Mouse (Mus musculus): ENCODE measurements at regions not wholly inside any gene's neighbourhood (a gene's known extent, or its start where the extent isn't known, plus 50 kb on each side); places are given as distances from the start of the nearest gene placed in this dataset.

DNA sequence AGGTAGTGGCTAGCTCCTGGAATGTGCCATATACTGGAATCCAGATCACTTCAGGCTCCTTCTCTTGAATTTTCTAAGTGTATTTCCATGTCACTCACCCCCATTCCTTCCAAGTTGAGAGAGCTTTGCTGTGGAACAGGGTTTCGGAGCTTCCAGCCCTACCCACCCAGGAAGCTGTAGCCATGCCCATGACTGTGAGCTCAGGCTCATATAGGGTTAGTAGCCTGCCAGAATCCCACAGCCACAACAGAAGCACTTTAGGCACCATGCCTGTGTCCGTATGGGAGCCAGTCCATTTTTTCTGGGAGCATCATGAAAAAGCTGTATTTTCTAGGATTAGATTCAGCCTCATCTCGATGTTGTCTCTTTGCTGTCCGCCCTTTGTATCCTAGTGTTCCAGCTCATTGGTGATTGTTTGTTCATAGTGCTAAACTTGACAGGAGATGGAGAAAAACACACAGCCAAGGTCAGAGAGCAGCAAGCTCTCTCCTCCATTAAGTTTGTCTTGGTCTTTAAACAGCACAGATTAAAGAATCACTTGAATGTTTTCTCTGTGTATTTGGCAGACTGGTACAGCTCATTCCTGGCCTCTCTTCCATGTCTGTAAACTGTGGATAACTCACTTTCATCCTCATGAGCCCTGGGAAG lies 526.2 kb upstream of the 4930452B06Rik start:
- intact Hi-C loops (cut with DNase I), result no loop called here

DNA sequence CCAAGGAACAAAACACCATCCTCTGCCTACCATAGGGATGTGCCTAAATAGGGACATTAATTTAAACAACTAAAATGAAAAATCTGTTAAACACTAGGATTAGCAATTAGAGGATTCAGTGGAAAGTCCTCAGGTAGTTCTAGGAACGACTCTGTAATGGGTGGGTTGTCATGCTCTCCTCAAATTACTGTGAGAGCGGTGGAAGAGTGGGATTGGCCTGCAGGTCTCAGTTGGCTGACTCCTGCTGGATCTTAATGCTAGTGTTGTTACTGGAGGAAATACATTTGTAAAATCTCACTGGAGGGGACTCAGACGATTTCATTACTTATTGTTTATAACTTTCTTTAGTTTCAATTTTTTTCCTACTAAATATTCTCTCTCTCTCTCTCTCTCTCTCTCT lies 525.6 kb upstream of the 4930452B06Rik start:
- intact Hi-C loops (cut with DNase I), result no loop called here
- DNase-seq, result no peak

More for the DNA sequence above, 526.2 kb upstream of the 4930452B06Rik start:
- no peak for DNase-seq

DNA sequence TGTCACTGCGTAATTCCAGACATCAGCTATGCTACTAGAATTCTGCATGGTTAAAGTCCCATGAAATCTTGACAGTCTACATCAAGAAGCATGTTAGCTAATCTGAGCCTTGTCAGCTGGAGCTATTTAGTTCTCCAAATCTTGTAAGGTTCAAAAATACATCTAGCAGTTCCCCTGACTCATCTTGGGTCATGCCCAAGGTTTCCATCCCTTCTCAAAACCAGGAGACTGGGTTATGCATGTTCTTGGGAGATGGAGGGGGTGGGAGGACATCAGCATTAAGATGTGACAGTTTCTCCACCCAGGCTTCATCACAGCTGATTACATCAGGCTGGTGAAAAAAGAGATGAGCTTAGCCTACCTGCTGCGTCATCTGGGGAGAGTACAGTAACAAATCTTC lies 495.3 kb upstream of the 4930452B06Rik start:
- no peak for DNase-seq
- intact Hi-C loops (cut with DNase I), result no loop called here

DNA sequence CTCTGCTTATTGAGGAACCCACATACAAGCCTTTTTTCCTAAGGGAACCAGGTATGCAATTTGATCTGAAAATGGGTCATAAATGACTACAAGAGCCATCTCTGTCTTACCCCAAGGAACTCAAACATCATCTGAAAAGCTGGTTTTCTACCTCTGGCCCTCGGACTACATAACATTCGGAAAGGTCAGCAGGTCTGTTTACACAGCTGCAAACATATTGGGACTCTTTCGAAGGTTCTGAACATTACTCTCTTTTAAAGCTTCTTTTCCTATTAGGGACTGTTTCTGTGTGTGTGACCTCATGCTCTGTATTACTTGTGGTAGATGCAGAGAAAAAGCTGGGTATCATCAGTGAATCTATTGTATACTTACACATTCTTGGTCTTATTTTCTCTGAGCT lies 491.9 kb upstream of the 4930452B06Rik start:
- DNase-seq, result no peak
- intact Hi-C loops (cut with DNase I), result no loop called here

DNA sequence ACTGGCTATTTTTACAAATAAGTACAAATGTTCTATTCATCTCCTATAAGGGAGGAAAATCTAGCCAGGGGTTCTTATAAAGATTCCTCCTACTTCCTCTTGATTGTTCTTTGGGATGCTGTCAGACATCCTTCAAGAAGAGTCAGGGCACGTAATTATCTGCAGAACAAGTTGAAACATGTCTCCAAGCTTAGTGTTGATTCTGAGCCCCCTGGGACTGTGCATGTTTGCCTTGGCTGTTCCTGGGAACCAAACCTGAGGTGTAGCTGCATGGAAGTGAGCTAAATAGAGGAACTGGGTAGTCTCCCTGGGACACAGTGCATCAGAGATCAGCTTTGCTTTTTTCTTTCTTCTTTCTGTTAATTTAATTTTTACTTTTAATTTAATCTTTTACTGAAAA lies 484.8 kb upstream of the 4930452B06Rik start:
- intact Hi-C loops (cut with DNase I), result no loop called here
- no peak for DNase-seq

DNA sequence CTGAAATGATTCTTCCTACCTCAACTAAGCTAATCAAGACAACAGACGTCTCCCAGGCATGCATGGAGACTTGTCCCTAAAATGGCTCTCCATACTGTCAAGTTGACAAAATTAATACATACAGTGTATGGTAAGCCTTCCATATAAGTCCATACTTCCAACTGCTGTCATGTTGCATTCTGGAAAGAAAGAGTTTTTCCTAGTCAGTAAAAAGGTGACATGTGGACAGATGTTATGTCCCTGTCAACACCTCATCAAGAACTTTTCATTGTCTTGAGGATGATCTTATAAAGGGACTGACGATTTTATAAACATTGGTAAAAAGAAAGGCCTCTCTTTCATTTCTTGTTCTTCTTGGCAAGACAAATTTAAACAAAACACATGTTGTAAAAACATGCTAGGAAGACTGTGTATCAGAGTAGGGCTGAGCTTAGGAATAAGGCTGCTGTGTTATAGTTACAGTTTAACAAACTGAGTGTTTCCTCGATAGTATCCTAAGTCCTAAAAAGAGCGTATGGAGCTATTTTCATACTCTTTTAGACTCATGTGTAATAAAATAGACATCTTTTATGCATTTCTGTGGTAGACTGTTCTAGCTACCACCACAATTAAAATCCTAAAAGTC lies 480.7 kb upstream of the 4930452B06Rik start:
- intact Hi-C loops (cut with DNase I), result no loop called here

DNA sequence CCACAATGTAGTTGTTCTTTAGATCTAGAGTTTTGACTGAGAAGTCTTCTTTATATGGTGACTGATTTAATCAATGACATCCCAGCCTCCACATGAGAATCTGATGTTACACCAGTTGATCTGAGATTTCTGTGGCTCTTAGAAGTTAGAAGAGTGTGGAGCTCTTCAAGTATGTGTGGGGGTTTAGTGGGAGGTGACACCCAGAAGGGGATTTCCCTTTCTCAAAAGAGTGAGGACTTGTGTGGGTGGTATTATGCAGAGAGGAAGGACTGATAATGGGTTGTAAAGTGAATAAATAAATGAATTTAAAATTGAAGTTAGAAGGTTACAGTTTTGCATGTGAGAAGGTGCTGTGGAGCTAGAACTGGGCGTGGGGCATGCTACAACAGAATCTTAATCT lies 439.7 kb upstream of the 4930452B06Rik start:
- no peak for DNase-seq
- intact Hi-C loops (cut with DNase I), result no loop called here

More for the DNA sequence above, 480.7 kb upstream of the 4930452B06Rik start:
- no peak for DNase-seq

DNA sequence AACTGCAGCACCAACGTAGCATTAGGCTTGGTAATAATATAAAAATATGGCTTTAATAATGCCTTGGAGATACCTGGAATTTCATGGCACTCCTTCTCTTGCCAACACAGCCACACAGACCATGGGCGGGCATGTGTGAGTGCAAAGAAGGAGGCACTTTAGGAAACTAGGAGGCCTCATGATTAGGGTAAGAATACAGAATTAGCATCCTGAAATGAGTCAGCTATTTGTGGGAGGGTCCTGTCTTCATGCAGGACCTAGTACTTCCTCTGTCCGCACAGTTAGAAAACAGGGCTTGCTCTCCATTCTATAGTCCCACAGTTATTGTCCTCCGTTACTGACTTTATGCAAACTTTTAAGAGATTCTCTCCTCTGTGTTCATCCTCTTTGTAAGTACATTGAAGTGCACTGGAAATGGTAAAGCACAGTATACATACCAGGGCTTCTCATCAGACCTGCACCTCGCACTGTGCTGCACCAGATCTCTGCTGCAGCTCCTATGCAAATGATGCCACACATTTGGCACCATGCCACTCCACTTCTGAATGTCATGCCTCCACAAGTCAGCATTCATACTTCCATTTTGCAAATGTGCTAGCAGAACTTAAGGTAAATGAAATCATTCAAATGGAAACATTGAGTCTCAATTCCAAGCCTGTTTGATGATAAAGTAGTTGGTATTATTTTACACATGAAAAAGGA lies 423.7 kb upstream of the 4930452B06Rik start:
- intact Hi-C loops (cut with DNase I), result no loop called here

DNA sequence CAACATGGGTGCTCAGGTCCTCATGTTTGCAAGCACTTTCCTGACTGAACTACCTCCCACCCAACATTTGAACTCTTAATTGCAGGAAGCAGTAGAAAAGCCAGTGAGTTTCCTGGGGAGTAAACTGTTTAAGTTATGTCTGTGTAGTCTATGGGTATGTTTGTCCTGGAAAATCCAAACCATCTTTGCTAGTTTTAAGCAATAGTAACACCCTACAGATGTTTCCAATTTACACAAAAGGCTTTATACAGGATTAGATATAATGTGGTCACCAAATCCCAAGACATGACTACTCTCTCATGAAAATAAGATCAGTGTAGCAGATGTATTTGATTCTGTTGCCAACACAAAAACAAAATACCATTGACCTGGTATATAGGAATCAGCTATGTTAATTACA lies 421.1 kb upstream of the 4930452B06Rik start:
- intact Hi-C loops (cut with DNase I), result no loop called here
- no peak for DNase-seq

More for the DNA sequence above, 423.7 kb upstream of the 4930452B06Rik start:
- no peak for DNase-seq

DNA sequence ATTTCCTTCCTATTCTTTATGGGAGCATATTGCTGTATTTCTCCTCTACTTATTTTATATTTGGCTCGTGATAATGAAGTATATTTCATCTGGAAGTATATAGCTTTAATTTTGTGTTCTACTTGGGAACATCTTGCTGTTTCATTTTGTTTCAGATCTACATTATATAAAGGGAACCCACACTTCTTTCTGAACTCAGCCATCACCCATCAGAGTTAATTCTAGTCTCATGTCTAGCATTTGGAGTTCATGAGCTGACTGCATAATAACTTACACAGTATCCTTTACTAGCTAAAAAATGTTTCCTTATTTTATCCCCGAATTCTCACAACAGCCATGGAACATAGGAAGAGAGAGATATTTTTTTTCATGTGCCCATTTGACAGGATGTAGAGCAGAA lies 413.6 kb upstream of the 4930452B06Rik start:
- intact Hi-C loops (cut with DNase I), result no loop called here
- DNase-seq, result no peak

DNA sequence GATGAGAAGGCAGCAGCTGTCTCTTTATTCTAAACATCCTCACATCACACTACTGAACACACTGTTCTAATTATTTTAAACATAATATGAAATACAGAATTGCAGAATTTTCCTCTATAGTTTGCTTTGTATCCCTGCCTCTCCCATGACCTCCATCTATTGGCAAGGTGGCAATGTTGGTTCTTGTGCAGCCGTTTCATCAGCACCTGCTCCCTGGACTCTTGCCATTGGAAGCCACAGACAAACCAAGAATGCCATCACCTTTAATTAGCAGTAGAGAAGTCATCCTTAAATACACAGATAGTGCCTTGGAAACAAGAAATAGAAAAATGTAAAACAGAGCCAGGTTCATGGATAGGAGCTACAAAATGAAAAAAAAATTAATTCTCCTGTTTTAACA lies 413.0 kb upstream of the 4930452B06Rik start:
- intact Hi-C loops (cut with DNase I), result no loop called here
- DNase-seq, result no peak

DNA sequence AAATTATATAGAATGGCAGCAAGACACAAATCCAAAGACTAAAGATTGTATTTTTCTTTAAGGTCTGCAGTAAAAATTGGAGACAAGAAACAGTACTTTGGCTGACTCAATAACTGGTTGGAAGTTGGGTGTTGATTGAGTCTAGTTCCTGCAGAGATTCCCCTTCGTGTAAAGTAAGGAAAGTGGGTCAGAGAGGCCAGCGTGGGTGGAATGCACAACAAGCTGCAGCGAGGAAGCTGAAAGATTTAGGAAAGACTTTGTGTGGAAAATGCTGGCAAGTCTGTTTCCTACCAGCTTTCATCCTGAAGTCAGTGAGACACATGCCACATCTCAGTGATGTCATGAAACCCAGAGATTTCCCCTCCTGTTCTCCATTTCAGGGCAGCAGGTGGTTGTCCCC lies 405.1 kb upstream of the 4930452B06Rik start:
- intact Hi-C loops (cut with DNase I), result no loop called here
- no peak for DNase-seq

DNA sequence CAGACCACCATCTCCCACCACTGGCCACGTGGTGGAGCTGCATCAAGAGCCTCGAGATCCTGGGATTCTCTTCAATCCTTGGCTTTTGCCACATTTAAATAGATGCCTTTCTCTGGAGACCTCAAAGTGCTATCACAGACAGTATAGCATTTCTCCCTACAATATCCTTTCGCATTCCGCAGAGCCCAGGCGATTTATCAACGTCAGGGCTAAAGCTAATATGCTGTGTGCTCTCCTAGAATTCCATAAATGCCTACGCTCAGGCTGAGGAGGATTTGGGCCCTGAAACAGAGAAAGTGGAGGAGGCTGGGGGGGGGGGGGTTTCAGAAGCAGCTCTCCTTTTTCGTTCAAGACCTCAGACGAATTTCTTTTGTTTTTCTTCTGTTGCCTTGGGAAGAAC lies 394.0 kb upstream of the 4930452B06Rik start:
- no peak for DNase-seq
- intact Hi-C loops (cut with DNase I), result no loop called here

DNA sequence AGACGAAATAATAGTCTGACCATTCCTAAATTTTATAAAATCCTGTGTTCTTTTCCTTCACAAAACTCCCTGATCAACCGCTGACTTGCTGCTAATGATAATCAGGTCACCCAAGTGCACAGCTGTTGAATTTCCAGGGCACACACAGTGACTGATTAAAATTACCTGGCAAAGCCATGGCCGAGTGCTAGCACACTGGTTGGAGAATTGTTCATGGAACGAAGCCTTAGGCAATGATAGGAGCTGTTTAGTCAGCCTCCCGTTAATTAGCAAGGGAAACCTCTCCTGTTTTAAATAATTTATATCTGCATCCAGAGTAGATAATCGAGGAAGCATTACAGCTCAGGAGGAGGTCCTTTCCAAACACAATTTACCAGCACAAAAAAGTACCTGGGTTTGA lies 362.8 kb upstream of the 4930452B06Rik start:
- intact Hi-C loops (cut with DNase I), result no loop called here
- no peak for DNase-seq

DNA sequence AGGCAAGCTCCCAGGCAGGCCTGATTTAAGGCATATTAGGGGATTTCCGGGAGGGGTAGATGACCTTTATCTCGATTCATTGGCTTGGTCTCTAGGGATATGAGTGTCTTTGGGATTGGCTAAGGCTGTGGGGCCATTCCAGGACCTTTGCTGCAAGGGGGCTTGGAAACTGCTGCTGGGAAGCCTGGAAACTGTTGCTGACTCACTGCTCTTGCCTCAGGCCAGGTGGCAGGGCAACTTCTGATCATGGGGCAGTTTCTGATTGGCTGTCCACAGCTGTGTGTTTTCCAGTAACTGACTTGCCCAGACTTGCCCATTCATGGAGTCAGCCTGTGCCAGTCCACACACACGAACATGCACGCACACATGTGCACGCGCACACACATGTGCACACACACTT lies 349.8 kb upstream of the 4930452B06Rik start:
- intact Hi-C loops (cut with DNase I), result no loop called here
- no peak for DNase-seq

DNA sequence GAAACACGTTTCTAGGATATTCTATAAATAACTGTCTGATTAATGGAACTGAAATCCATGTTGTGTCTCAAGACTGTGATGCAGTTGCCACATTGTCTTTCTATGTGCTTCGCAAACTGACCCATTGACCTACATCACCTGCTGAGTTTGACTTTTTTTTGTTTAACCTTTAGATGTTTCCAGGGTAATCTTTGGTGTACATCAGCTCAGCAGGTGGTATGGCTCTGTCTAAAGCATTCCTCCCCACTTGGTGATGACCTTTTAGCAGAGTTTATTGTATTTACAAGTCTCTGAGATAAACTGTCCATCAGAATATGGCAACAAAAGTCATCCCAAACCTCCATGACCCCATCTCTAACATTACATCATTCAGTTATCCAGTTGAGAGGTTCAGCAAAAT lies 337.0 kb upstream of the 4930452B06Rik start:
- no peak for DNase-seq
- intact Hi-C loops (cut with DNase I), result no loop called here

DNA sequence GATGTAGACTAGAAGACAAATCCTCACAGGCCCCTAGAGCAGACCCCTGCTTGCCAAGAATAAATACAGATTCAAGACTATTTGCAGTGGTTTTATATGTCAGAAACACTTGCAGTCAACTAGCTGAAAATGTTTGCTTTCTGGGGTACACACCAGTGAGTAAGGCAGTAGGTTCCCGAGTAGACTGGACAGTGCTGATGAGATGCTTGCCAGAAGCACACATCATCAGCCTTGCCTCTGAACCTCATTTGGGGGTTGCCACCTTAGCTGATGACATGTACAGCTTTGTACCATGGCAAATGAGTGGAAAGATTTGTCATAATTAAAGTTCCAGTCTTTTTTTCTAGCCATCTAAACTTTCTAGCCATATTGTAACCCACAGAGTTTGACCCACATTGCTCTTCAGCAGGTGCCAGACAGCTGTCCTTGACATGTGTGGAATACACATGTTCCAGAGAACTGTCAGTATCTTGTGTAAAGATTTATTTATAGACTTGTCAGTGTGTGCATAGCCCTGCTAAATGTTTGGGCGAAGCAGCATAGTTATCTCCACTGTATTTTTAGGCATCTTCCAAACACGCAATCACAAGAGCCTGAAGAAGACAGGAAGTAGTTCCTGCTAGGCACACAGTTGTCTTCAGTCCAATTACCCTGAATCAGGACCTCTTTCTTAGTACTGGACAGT lies 334.5 kb upstream of the 4930452B06Rik start:
- DNase-seq, result no peak
- intact Hi-C loops (cut with DNase I), result no loop called here

DNA sequence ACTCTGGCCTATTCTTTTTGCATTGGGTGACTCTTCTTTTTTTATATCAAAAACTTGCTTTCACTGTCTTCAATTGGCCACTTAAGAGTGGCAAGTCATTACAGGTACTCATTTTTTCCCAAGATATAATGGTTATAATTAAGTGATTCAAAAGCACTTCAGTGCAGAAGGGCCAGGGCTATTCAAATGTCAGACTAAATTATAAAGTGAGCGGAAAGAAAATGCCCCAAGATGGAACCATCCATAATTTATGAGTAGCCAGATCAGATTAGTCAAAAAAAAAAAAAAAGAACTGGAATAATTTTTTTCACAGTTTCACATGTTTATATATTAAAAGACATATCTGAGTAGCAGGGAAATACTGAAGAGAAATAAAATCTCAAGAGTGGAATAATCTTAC lies 333.8 kb upstream of the 4930452B06Rik start:
- intact Hi-C loops (cut with DNase I), result no loop called here
- DNase-seq, result no peak

DNA sequence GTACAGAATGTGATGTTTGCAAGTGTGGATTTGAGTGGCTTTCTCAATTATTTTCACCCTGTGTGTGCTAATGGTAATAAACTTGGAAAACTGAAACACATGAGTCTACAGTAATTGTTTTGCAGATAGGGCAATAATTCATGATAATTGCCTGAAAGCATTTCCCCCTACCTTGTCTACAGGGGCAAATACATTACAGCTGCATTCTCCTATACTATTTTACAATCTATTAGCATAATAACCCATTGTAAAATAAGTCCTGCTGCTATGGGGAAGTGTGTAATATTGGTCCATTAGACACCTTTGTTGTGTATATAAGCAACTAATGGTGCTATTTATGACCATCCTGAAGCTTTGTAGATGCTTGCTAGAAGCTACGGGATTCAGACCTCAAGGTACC lies 327.4 kb upstream of the 4930452B06Rik start:
- no peak for DNase-seq
- intact Hi-C loops (cut with DNase I), result no loop called here

DNA sequence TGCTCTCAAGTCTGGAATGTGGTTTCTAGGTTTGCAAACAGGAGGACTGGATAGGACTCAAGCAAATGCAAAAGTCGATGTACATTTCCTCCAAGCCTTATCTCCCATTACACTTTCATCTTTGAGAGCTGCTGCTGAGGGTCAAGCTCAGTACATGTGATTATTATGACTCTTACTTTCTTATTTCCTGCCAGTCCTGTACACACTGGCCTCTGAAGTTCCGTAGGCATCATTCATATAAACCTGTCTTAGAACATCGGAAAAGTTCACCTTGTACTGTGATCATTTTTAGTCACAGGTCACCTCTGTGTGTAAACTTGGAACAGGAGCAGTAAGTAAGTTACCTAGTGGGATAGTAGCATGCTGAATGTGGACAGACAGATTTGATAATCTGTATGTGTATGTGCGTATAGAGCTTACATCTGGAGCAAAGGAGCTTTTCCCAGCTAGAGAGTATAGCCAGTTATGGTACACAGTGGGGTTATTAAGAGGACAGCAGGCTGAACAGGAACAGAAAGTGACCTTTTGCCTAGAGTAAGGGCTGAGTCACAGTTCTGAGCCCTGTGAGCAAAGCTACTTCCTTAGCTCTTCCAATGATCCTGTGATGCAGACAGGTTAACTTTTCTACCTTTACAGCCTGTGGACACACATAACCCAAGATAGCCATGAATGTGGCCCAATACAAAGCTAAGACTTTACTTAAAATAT lies 319.2 kb upstream of the 4930452B06Rik start:
- intact Hi-C loops (cut with DNase I), result no loop called here
- DNase-seq, result no peak

DNA sequence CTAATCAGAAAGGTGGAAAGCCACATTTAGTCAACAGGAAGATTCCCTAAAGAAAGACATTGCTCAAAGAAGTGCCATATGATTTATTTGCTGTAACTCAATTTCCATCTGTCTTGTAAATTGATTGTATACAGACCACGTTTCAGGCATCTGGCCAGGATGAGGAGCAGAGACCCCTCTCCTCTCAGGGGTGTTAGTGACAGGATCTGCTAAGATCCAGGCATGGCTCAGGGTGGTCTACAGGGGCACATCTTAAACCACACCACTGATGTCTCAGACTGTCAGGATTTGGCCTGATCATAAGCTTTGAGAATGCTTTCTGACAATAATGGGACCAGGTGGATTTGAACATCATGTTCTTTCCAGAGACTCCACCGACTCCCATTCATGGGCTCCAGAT lies 295.5 kb upstream of the 4930452B06Rik start:
- intact Hi-C loops (cut with DNase I), result no loop called here

More for the DNA sequence above, 295.5 kb upstream of the 4930452B06Rik start:
- DNase-seq, result no peak
